Mouse (Mus musculus): ENCODE measurements around the gene Kat7. TPM values are rescaled to one million over a fixed set of nuclear protein-coding genes. Genes with fewer than 3 reads are reported as not detected.

The Kat7 gene
- total and polyA plus RNA-seq, 2 experiments from 2014 or later: 29.9 to 54.7 TPM

DNA sequence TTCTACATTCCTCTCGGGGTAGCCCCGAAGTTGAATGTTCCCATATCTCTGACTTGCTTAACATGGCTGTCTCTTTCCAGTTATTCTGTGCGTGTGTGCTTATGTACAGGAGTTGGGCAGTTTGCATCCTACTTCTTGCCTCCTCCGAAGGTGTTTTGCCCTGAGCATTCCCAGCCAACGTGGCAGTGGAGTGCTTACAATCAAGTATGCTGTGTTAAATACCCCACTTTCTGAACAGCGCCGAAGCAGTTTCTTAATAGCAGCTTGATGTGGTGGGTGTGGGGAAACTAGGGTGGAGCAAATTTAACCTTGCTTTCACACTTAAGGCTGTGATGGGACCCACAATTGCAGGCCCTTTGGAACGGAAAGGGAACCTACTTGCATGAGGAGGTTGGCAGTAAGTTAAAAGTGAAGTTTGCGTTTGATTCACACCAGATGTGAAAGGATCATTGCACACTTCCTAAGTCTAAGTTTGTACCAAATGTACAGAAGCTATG, 27.8 kb upstream of the Kat7 start:
- TF ChIP-seq EP300 (IDR thresholded peaks at IDR 0.05; ENCODE audit: low read depth) (no peak), CTCF (IDR thresholded peaks at IDR 0.05; ENCODE audit: low read depth) (no peak)
- Histone ChIP-seq H3K4me1 (ENCODE audit: control insufficient read depth, insufficient read depth) (peaks cover 13% of the 10 kb centered on the region), H3K36me3 (replicated peaks; ENCODE audit: control insufficient read depth, insufficient read depth, low read length) (no peaks in the 10 kb centered on the region), H3K4me2 (ENCODE audit: low read depth, low read length) (peak overlapping the region; percentile 98), H3K27me3 (ENCODE audit: control insufficient read depth, insufficient read depth, low read length) (no peaks in the 10 kb centered on the region), H3K27ac (ENCODE audit: low read depth) (no peak overlapping the region), H3K9me3 (replicated peaks; ENCODE audit: control insufficient read depth, low read length) (no peaks in the 10 kb centered on the region), H3K4me3 (ENCODE audit: low read depth, low read length) (peak overlapping the region; percentile 90), H3K9ac (replicated peaks; ENCODE audit: low read depth, low read length) (0 out of 2 replicates have a peak overlapping the region, but pooled peaks have one; percentile 67)
- 28% methylated on average over 9 of the region's 9 CpGs for WGBS
- DNase-seq (ENCODE audit: low spot score) (no peak), ATAC-seq (ENCODE audit: insufficient read depth, low read depth) (no peak)

DNA sequence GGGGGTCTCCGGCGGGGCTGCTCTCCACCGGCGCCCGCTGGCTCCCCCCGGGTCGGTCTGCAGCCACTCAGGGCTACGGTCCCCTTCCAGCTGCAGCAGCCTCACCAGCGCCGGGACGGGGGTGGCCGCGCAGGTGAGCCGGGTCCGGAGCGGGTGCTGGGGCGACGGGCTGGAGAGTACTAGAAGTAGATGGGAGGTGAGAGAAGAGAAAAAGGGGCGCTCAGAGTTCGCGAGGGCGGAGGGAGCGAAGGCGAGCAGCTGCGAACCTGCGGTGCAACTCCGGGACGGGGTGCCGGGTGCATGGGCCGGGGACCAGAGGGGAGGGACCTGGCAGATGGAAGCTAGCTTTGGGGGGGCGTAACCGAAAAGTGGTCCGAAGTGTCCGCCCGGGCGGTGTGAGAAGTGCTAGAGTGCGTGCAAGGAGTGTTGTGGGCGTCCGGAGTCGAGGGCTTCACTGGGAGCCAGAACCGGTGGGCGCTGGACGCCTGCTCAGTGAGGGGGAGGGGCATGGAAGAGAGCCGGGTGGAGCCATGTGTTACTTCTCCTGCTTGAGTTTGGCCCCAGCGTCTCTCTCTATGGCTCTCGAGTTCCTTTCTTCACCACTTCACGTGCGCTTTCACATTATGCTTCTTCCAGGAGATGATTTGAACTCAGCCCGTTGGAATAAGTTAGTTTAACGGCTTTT, 27.2 kb upstream of the Kat7 start:
- peak overlapping the region; percentile 41; the same call in 1 of the 2 replicates for H3K27ac ChIP-seq (ENCODE audit: low read depth)
- H3K4me2 ChIP-seq (ENCODE audit: low read depth, low read length): peak overlapping the region; percentile 98
- TF ChIP-seq CTCF (IDR thresholded peaks at IDR 0.05; ENCODE audit: low read depth): no peak
- no peak for TF ChIP-seq EP300 (IDR thresholded peaks at IDR 0.05; ENCODE audit: low read depth)
- H3K9me3 ChIP-seq (replicated peaks; ENCODE audit: control insufficient read depth, low read length): no peaks in the 10 kb centered on the region
- no peaks in the 10 kb centered on the region for H3K27me3 ChIP-seq (ENCODE audit: control insufficient read depth, insufficient read depth, low read length)
- H3K4me1 ChIP-seq (ENCODE audit: control insufficient read depth, insufficient read depth): peaks cover 13% of the 10 kb centered on the region
- peak overlapping the region; percentile 90 for H3K4me3 ChIP-seq (ENCODE audit: low read depth, low read length)
- DNase-seq (ENCODE audit: low spot score) (peak; percentile 40), ATAC-seq (ENCODE audit: insufficient read depth, low read depth) (peak; percentile 70)
- H3K36me3 ChIP-seq (replicated peaks; ENCODE audit: control insufficient read depth, insufficient read depth, low read length): no peaks in the 10 kb centered on the region
- H3K9ac ChIP-seq (replicated peaks; ENCODE audit: low read depth, low read length): peak overlapping the region; percentile 67
- under 1% methylated on average over 48 of the region's 50 CpGs for WGBS

DNA sequence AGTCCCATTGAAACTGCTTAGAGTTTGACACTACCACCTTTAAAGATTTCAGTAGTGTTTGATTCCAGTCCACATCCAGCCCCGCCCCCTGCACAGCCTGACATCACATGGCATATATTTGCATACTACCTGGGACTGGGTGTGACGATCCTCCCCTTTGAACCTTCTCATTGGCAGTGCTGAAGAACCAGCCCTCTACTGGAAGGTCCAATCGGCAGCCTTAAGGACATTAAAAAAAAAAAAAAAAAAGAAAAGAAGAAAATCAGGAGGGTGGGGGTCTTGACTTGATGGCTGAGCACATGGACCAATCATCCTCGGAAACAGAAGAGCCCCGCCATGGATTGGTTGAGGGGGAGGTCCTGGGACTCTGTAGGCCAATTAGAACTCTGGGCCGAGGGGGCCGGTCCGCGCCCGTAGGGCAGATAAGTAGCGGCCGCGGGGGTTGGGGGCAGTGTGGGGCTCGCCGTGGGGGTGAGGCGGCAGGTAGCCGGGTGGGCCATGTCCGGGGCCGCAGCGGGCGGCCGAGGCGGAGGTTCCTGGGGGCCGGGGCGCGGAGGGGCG, 26.6 kb upstream of the Kat7 start, which contains the start of gene Fam117a:
TSS of gene Fam117a (plus strand) at position 451 of the 561 bp plus-strand sequence.
- WGBS: 1% methylated on average over 25 of the region's 27 CpGs
- H3K9me3 ChIP-seq (replicated peaks; ENCODE audit: control insufficient read depth, low read length): no peaks in the 10 kb centered on the region
- ATAC-seq (ENCODE audit: insufficient read depth, low read depth) (peak; percentile 95), DNase-seq (ENCODE audit: low spot score) (peak; percentile 91)
- TF ChIP-seq EP300 (IDR thresholded peaks at IDR 0.05; ENCODE audit: low read depth) (no peak), CTCF (IDR thresholded peaks at IDR 0.05; ENCODE audit: low read depth) (peak; percentile 13; the same call in 1 of the 2 replicates)
- H3K27me3 ChIP-seq (ENCODE audit: control insufficient read depth, insufficient read depth, low read length): no peaks in the 10 kb centered on the region
- peak within 1 kb of the TSS; percentile 41; the same call in 1 of the 2 replicates for H3K27ac ChIP-seq (ENCODE audit: low read depth)
- H3K4me3 ChIP-seq (ENCODE audit: low read depth, low read length): peak within 1 kb of the TSS; percentile 90
- peak within 1 kb of the TSS; percentile 67 for H3K9ac ChIP-seq (replicated peaks; ENCODE audit: low read depth, low read length)
- H3K4me2 ChIP-seq (ENCODE audit: low read depth, low read length): peak within 1 kb of the TSS; percentile 98
- H3K36me3 ChIP-seq (replicated peaks; ENCODE audit: control insufficient read depth, insufficient read depth, low read length): no peaks in the 10 kb centered on the region
- peaks cover 13% of the 10 kb centered on the region for H3K4me1 ChIP-seq (ENCODE audit: control insufficient read depth, insufficient read depth)

DNA sequence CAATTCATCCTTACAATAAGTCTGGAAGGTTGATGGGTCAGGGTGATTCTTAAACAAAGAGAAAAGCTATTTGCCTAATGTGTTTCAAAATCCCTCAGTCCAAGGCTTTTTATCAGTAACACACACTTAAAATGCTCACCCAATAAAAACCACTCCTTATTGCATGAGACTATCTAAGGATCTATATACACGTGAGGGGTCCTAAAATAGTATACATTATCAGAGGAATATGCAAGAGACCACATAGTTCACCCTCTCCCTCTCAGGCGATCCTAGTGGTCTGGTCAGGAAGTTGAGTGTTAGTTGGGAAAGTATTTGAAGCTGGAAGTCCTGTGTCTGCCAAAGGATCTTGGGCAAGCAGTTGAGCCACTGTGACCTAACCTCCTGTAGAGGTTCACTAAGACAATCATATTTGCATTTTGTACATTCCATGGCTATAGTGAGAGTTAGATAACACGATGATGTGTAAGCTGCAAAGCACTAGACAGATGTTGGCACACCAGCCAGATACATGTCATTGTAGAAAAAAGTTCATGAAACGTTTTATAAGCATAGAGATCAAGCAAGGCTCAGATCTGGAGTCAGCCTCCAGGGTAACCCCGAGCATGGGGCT, 24.5 kb upstream of the Kat7 start:
- Histone ChIP-seq H3K4me2 (ENCODE audit: low read depth, low read length) (no peak overlapping the region), H3K36me3 (replicated peaks; ENCODE audit: control insufficient read depth, insufficient read depth, low read length) (no peaks in the 10 kb centered on the region), H3K9me3 (replicated peaks; ENCODE audit: control insufficient read depth, low read length) (no peaks in the 10 kb centered on the region), H3K9ac (replicated peaks; ENCODE audit: low read depth, low read length) (no peak overlapping the region), H3K4me3 (ENCODE audit: low read depth, low read length) (no peak overlapping the region), H3K27ac (ENCODE audit: low read depth) (no peak overlapping the region), H3K27me3 (ENCODE audit: control insufficient read depth, insufficient read depth, low read length) (no peaks in the 10 kb centered on the region), H3K4me1 (ENCODE audit: control insufficient read depth, insufficient read depth) (peaks cover 13% of the 10 kb centered on the region)
- WGBS: 24% methylated on average over 5 of the region's 5 CpGs
- TF ChIP-seq EP300 (IDR thresholded peaks at IDR 0.05; ENCODE audit: low read depth) (no peak), CTCF (IDR thresholded peaks at IDR 0.05; ENCODE audit: low read depth) (no peak)
- DNase-seq (ENCODE audit: low spot score): no peak
- no peak for ATAC-seq (ENCODE audit: insufficient read depth, low read depth)

- peak overlapping the region; percentile 20; the same call in 1 of the 2 replicates for H3K27ac ChIP-seq (ENCODE audit: low read depth)
- TF ChIP-seq CTCF (IDR thresholded peaks at IDR 0.05; ENCODE audit: low read depth) (no peak), EP300 (IDR thresholded peaks at IDR 0.05; ENCODE audit: low read depth) (no peak)
- H3K9ac ChIP-seq (replicated peaks; ENCODE audit: low read depth, low read length): no peak overlapping the region
- no peak overlapping the region for H3K4me2 ChIP-seq (ENCODE audit: low read depth, low read length)
- DNase-seq (ENCODE audit: low spot score) (no peak), ATAC-seq (ENCODE audit: insufficient read depth, low read depth) (no peak)
- WGBS: 78% methylated on average over 9 of the region's 9 CpGs
- H3K4me1 ChIP-seq (ENCODE audit: control insufficient read depth, insufficient read depth): peaks cover 13% of the 10 kb centered on the region
- H3K36me3 ChIP-seq (replicated peaks; ENCODE audit: control insufficient read depth, insufficient read depth, low read length): no peaks in the 10 kb centered on the region
- H3K9me3 ChIP-seq (replicated peaks; ENCODE audit: control insufficient read depth, low read length): no peaks in the 10 kb centered on the region
- no peaks in the 10 kb centered on the region for H3K27me3 ChIP-seq (ENCODE audit: control insufficient read depth, insufficient read depth, low read length)
- no peak overlapping the region for H3K4me3 ChIP-seq (ENCODE audit: low read depth, low read length)
Observed at GRCm38 (mm10) chr11:95333805-95334204, 23.8 kb upstream of the Kat7 start.
